Mouse (Mus musculus) left cerebral cortex, adult 2 months (tissue): ENCODE data around the gene Proser3. TPM values are rescaled to one million over a fixed set of nuclear protein-coding genes. Genes with fewer than 3 reads are reported as not detected.
"Not testable (repeated sequence)": the region's sequence is repeated elsewhere in the genome, so short reads cannot be mapped to it uniquely, and the experiment has no call there.

ENCODE experiments used
- DNase-seq, 2 experiments: peaks; one replicate each; pipeline ENCODE4 v3.0.0; 2021 to 2022; ENCODE audit warnings: low spot score in 2 of 2, mixed read lengths in 1 of 2; ENCODE audit errors: extremely low spot score in 1 of 2
- H3K27ac ChIP-seq: fragments of 200-600 bp; 2 replicates; pipeline ENCODE4 v1.8.1; 2022
- H3K4me3 ChIP-seq: fragments of 200-600 bp; 2 replicates; pipeline ENCODE4 v1.8.1; 2022
- CTCF ChIP-seq: fragments of 200-600 bp; IDR thresholded peaks from 2 replicates; pipeline ENCODE4 v1.8.1; 2022; ENCODE audit warnings: antibody characterized with exemption, mild to moderate bottlenecking, moderate library complexity
- intact Hi-C: fragments of 180-260 bp; cut with DNase I; formaldehyde crosslinking; loops from one replicate; pipeline ENCODE4 v1.15.1; 2025
- total RNA-seq, 2 experiments: library from RNA; stranded (reverse); gene quantifications; 2 replicates each; pipeline ENCODE4 v1.2.3; 2021

The Proser3 gene
- total RNA-seq, 2 experiments from 2014 or later = 4.9 to 5.2 TPM

DNA sequence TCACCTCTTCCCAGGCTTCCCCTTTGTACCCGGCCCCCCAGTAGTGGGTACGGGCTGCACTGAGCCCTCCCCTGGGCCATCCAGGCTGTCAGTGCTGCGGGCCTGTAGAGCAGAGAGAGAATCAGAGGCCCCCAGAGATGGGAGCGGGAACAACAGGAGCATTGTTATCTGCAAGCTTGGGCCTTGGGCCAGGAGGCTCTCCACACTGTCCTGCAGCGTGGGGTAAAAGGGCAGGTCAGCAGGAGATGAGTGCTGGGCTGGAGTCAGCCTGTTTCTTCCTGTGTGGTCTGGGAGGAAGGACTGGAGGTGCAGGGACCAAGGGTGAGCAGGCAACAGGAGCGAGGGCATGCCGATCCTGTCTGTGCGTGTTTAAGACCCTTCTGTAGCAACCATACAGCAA, 19.2 kb downstream of the Proser3 start:
- Histone ChIP-seq H3K27ac (peak overlapping the region; percentile 89), H3K4me3 (peak overlapping the region; percentile 70)
- TF ChIP-seq CTCF = no peak
- intact Hi-C loops = loop anchor here (2.0 kb wide), 1 partner anchor 88 kb away; the partner anchor contains the start of gene Aplp1
- peak in 1 of 2 experiments; percentile 34 for DNase-seq

DNA sequence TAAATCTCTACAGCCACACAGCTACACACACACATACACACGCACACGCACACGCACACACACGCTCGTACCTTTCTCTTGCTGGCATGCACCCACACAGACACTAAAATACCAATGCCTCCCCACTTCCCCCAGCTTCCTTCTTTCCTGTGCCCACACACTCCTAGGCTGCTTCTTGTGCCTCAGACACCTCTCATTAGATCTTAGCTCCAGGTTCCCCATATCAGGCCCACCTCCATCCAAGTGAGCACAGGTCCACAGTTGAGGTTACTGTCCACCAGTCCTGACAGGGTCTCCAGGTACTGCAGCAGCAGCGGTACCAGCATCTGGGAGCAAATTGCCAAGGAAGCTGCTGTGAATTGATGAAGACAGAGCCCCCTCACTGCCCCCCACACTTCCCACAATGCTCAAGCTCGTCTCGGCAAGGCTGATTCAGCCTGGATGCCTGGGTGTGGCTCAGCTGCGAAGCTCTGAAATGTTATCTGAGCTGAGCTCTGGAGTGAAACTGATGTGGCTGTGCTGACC, 20.7 kb downstream of the Proser3 start:
- no peak overlapping the region for H3K4me3 ChIP-seq
- peak; percentile 68 to 69 for DNase-seq
- intact Hi-C loops = no loop called here
- no peak for TF ChIP-seq CTCF
- peak overlapping the region; percentile 89 for H3K27ac ChIP-seq

- no peak for TF ChIP-seq CTCF
Measured at GRCm38 (mm10) chr7:30526981-30527380, 25.1 kb downstream of the Proser3 start.

GRCm38 (mm10) chr7:30526399-30526798, 25.7 kb downstream of the Proser3 start:
- H3K27ac ChIP-seq = 0 out of 2 replicates have a peak overlapping the region, but pooled peaks have one; percentile 15
- H3K4me3 ChIP-seq = no peak overlapping the region
- TF ChIP-seq CTCF = no peak
- intact Hi-C loops = no loop called here
- no peak for DNase-seq

More at GRCm38 (mm10) chr7:30526981-30527380, 25.1 kb downstream of the Proser3 start:
- no peak overlapping the region for H3K27ac ChIP-seq
- intact Hi-C loops = no loop called here
- DNase-seq = peak in 1 of 2 experiments; percentile 7
- no peak overlapping the region for H3K4me3 ChIP-seq

GRCm38 (mm10) chr7:30525954-30526353, 26.1 kb downstream of the Proser3 start:
- H3K4me3 ChIP-seq = no peak overlapping the region
- intact Hi-C loops = no loop called here
- DNase-seq = peak in 1 of 2 experiments; percentile 33
- TF ChIP-seq CTCF = no peak
- 0 out of 2 replicates have a peak overlapping the region, but pooled peaks have one; percentile 15 for H3K27ac ChIP-seq

- no peak for DNase-seq
- Histone ChIP-seq H3K27ac (no peak overlapping the region), H3K4me3 (no peak overlapping the region)
- no peak for TF ChIP-seq CTCF
- intact Hi-C loops = no loop called here
Measured at GRCm38 (mm10) chr7:30524487-30524886, 27.6 kb downstream of the Proser3 start.

DNA sequence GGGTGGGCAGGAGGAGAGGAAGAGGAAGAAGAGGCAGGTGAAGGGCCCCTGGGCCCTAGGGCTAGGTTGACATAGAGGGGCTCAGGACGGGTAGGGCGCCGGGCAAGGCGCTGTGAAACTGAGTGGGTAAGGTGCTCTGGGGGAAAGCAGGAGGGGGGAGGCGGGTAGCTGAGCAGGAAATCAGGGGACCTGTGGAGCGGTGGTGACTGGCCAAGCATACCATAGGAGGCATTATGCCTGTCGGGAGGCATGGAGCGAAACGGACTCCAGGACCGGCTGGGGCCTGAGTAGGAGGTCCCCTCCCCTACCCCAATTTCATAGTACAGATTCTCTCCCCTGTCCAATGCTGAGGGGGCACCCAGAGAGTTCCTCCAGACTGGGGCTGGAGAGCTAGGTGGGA, 29.2 kb downstream of the Proser3 start:
- no peak for TF ChIP-seq CTCF

DNA sequence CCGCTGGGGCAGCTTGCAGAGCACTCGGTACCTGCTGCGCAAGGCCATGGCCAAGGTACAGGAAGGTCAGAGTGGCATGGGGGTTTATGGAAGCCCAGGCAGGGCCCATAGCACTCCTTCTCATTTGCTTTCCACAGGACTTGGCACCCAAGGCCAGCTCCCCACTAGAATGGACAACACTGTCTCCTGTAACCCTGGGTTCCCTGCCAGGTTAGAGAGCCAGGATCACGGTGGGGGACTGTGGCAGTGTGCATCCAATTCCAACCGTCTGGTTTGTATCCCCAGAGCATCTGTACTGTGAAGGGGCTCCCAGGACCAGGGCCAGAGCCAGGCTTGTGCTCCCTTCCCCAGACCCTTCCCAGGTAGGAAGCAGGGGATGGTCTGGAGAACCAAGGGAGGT, 31.2 kb downstream of the Proser3 start:
- intact Hi-C loops = no loop called here
- Histone ChIP-seq H3K27ac (no peak overlapping the region), H3K4me3 (no peak overlapping the region)
- TF ChIP-seq CTCF = no peak
- DNase-seq = no peak

More for the DNA sequence above, 29.2 kb downstream of the Proser3 start:
- intact Hi-C loops = no loop called here
- Histone ChIP-seq H3K27ac (no peak overlapping the region), H3K4me3 (no peak overlapping the region)
- peak in 1 of 2 experiments; percentile 9 for DNase-seq

DNA sequence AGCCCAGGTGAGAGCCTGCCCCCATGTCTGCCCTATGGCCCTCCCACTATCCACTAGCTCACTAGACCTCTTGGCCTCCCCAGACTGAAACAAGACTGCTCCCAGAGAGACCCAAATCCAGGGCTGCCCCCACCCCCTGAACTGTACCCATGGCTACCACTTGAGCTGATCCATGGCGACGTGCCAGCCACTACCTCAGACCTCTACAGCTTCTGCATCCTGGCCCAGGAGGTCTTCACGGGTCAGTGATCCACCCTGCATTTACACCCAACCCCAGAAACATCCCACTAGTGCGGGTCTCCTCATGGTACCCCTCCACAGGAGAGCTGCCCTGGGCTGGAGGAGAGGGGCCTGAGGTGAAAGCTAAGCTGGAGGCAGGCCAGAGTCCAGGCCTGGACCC, 31.7 kb downstream of the Proser3 start:
- DNase-seq = no peak

DNA sequence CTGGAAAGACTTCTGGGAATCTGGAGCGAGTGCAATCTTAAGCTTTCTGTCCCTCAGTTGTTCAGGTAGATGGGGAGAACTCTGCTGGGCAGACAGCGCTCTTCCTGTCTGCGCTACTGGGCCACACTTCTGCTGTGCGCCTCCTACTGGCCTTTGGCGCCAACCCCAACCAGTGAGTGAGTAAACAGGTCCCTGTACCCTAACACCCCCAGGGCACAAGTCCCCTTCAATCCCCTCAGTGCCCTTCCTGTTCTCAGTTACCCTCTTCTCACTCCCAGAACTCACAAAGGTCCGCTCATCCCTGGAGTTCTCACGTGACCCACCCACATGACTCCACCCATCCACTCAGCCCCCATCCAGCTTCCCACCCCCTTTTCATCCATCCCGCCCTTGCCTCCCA, 33.8 kb downstream of the Proser3 start:
- H3K27ac ChIP-seq = no peak overlapping the region
- TF ChIP-seq CTCF = no peak
- intact Hi-C loops = no loop called here
- DNase-seq = no peak
- H3K4me3 ChIP-seq = no peak overlapping the region

More for the DNA sequence above, 31.7 kb downstream of the Proser3 start:
- intact Hi-C loops = no loop called here
- TF ChIP-seq CTCF = no peak
- Histone ChIP-seq H3K27ac (no peak overlapping the region), H3K4me3 (no peak overlapping the region)

DNA sequence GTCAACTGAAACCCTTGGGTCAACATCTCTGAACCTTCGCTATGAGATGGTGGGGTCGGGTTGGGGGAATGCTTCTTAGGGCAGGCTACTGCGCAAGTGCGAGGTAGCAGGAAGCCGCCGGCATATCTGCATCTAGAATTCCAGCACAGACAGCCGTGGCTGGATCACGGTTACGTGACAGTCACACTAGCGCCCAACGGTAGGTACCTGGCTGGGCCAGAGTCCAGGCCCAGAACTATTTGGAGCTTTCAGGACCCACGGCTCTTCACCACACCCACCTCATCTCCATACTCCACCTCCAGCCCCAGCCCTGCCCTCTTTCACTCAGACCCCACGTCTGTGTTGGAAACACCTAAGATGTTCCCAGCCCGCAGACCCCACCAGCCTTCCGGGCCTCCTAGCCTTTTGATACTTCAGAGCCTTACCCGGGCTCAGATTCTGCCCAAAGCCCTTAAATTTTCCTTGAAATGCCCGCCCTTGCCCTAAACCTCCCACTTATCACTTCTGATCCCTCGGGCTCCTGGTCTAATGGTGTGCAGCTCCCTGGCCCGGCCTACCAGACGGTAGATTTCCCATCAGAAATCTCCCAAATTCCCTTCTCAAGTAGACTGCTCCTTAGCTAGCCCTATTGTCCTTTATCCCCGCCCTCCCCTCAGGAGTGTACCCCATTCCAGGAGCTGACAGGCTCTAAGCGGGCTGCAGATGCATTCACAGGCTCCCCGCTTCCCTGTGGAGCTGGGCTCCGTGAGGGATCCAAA, 36.9 kb downstream of the Proser3 start:
- H3K4me3 ChIP-seq = no peak overlapping the region
- intact Hi-C loops = no loop called here
- DNase-seq = no peak
- H3K27ac ChIP-seq = no peak overlapping the region
- no peak for TF ChIP-seq CTCF

GRCm38 (mm10) chr7:30508061-30508460, 44.0 kb downstream of the Proser3 start:
- no peak for TF ChIP-seq CTCF
- no peak overlapping the region for H3K27ac ChIP-seq

GRCm38 (mm10) chr7:30501159-30501558, 50.9 kb downstream of the Proser3 start:
- H3K27ac ChIP-seq, intact Hi-C loops, H3K4me3 ChIP-seq, DNase-seq: not testable (repeated sequence)
- peak; percentile 41 for TF ChIP-seq CTCF

More at GRCm38 (mm10) chr7:30508061-30508460, 44.0 kb downstream of the Proser3 start:
- H3K4me3 ChIP-seq = no peak overlapping the region
- no peak for DNase-seq
- intact Hi-C loops = no loop called here

DNA sequence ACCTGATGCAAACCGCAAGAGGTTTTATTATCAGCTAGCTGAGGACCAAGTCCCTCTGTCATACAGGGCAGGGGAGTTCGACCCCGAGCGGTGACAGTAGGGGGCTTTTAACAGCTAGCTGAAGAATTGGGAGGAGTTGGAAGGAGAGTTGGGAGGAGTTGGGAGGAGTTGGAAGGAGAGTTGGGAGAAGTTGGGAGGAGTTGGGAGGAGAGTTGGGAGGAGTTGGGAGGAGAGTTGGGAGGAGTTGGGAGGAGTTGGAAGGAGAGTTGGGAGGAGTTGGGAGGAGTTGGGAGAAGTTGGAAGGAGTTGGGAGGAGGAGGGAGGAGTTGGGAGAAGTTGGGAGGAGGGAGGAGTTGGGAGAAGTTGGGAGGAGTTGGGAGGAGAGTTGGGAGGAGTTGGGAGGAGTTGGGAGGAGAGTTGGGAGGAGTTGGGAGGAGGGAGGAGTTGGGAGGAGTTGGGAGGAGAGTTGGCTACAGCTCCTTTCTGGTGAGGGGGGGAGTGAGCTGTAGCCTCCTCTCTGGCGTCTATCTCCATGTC, 56.5 kb downstream of the Proser3 start:
- H3K4me3 ChIP-seq, intact Hi-C loops, DNase-seq, H3K27ac ChIP-seq: not testable (repeated sequence)
